Mouse (Mus musculus) testis, postnatal 10 days (tissue): ENCODE results near the gene Hibadh.

Experiments used
- DNase-seq: peaks from one replicate; pipeline ENCODE4 v3.0.0; 2021; ENCODE audit warnings: low spot score

Gene Hibadh

DNA sequence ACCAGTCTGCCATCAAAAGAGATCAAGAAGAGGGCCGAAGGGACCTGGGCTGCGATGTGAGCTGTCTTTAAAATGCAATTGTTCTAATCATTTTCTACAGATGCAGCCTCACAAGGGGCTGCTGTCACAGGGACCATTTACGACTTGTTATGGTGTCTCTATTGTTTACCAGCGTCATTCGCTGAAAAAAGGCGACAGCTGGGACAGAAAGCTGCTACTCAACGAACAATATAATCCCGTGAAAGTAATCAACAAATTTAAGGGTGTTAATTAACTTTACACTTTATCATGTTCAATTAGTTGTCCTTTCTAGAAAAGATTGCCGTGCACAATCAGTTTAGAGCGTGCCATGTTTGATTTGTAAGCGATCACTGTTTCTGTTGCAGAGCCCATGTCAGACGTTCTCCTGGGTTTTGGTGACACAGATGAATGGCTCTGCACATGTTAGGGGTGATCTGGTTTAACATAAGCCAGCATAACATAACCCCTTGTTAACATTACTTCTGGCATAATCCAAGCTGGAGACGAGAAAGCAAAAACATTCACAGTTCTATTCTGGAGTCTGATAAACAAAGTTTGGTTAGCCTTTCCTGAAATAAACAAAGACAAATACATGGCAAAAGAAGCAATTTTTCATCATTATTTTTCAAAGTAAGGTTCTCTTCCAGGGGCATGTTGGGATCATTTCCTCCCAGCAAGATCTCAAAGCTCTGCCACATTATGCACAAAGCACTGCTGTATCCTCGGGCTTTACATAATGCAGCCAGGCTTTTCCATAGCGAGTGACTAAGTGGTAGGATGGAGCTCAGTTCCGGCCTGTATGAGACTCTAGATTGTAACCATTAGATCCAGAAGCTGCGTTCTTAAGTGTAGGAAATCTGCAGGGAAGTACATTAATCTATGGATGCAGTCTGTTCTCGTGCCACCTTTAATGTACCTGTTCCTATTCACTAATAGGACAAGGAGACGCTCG, 72.6 kb downstream of the Hibadh start:
- no peak for DNase-seq

DNA sequence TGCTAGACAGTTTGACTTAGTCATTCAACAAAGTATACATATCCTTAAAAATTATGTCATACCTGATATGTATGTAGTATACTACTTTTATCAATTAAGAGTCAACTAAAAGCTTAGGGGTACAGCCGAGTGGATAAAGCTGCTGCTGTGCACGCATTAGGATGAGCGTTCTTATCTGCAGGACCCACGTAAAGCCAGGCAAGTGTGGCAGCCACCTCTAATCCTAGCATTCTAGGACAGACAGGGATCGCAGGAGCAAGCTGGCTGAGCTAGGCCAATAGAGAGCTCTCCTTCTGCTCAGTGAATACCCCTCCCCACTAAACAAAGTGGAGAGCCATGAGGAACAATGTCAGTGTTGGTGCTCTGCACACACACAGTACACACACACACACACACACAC, 75.0 kb downstream of the Hibadh start:
- DNase-seq = no peak

DNA sequence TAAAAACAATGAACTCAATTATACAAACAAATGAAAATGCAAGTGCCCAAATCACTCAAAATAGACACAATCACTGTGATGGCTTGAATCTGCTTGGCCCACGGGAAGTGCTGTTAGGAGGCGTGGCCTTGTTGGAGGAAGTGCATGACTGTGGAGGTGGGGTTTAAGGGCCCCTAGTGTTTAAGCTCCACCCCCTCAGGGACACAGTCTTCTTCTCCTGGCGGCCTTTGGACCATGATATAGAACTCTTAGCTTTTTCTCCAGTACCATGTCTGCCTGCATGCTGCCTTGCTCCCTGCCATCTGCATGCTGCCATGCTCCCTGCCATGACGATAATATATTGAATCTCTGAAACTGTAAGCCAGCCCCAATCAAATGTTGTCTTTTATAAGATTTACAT, 77.2 kb downstream of the Hibadh start:
- no peak for DNase-seq

DNA sequence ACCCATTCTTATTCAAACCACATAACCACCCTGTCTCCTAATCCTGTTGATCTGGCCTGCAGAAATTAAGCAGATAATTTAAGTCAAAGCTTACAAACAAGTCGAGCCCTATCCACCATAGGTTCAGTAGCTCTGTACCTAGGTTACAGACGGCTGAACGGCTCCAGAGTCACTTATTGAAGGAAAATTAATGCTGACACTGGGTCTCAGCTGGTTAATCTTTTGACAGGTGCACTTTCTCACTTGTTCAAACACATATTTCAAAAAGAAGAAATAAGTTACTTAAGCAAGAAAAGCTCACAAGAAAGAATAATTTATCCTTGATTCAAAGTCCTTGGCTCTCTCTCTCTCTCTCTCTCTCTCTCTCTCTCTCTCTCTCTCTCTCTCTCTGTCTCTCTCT, 81.1 kb downstream of the Hibadh start:
- DNase-seq = no peak

DNA sequence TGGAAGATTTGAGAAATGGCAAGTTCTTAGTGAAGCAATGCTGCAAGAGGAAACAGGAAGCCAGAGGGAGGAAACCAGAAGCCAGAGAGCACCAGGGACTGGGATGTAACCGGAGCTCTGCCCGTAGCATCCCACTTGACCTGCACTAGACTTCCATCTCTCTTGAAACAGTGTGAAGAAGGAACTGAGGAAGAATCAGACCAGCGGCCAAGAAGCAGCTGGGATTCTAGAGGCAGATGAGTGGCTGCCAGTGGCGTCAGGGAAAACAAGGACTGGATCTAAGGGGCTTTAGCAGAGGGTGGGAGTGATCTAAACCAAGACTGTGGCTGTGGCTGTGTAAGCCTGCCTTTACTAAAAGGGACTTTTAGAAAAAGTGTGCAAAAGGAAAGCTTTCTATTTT, 95.8 kb downstream of the Hibadh start:
- no peak for DNase-seq

DNA sequence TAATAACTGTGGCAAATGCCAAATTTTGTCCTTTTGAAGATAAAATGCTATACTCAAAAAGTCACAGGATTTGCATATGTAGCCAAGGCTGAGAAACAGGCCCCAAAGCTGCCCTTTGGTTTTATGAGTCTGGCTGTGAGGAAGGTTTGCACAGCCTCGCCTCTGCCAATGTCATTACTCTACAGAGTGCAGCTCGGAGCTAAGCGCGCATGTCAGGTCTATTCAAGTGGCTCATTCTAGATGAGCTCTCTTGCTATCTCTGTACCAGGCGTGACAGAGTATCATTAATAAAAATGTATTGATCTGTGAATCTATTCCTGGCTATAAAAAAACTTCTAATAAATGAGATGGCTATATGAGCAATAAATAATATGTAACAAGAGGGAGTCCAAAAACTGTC, 97.7 kb downstream of the Hibadh start:
- DNase-seq = no peak

DNA sequence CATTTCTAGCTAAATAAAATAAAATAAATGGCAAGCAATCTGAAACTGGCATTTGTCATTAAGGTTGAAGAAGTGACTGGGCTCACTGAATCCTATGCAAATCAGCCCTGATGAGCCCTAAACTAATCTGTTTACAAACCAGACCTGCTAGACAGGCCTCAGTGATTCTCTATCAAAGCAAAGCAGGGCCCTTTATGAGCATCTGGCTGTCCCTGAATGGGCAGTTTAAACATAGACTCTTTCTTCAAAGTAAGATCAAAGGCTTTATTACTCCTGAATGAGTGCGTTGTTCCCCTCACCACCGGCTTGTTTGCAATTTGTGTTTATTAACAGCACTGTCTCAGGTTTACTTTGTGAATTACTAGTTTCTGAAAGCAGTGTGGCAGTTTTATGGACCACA, 100.3 kb downstream of the Hibadh start:
- no peak for DNase-seq

DNA sequence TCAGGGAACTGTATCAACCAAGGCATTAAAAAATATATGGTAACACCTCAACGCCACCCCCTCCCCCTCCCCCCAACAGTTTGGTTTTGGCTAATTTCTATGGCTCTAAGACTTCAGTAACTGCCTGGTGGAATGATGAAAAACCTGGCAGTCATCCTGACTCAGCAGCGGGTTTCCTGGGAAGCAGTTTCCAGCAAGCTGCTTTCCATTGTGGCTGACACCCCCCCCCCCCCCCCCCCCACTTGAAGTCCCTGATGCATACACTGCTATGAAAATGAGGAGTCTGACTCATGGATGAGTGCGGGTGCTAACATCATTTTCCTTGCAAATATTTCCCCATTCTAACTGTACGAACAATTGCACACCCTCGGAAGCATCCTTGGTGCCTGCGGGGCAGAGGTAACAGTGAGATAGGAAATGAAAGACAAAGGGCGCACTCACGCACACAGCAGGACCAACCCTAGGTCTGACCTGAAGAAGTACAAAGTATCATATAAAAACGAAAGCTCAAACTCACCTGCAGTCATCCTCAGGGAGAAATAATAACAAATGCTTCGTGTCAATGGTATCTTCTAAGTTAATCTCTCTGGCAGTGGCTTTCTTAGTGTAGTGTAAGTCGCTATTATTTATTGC, 105.0 kb downstream of the Hibadh start:
- no peak for DNase-seq

DNA sequence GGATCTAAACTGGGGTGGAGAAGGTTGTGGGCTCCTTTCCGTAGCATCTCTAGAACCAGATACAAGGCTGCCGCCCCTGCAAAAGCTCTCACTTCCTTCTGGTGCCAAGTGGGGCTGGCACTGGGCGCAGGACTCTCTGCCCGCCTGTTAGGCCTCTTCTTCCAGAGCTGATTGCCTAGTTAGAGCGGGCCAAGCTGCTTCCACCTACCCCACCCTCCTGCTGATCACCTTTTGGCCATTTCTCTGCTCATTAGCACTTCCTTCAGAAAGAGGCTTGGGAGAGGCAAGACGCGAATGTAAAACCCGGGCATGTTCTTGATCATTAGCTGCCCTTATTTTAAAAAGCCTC, 108.1 kb downstream of the Hibadh start:
- no peak for DNase-seq

DNA sequence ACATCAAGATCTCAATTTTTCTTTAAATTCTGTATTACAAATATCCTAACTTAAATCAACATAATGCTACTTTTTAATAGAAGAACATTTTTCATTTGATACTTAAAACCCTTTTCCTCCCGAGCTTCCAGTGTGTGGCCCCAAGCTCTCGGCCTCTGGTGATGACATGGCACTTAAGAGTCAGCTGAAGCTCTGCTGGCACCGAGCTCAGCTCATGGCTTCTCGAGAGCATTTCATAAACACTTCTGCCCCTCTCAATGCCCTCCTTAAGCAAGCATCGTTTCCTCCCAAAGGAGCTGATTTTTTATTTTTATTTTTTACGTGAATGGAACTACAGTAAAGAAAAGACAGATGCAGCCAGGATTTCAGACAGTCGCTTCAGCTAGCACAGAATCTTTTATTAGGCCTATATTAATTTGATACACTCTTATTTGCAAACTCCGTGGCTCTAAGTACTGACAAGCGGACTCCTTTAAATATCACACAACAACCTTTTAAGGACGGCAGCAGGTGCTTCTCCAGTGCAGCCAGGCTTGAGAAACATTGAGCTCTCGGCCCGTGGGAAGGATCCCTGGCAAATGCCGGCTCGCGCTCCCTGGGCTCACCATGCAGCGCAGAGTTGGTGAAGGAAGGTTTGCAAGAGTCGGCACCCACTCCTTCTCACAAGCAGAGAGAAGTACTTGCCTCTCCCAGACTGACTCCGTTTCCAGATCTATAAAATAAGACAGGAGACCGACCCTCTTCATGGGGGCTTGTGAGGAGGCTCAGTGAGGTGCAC, 108.6 kb downstream of the Hibadh start:
- no peak for DNase-seq

DNA sequence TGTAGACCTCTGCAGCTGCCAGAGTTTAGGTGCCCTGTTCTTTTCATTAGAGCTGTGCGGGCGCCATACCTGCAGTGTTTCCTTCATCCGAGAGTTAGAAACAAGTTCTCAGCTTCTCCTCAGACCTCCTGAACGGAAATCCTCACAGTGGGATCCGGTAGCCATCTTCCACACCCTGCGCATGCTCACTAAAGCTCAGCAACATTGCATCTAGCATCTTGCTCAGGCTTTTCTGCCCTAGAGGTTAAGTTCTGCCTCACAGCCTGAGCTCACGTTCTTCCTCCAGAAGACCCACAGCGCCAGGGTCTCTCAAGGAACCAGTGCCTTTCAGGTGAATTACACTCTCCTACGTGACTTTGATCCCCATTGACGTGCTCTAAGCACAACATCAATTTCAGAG, 109.3 kb downstream of the Hibadh start:
- no peak for DNase-seq

DNA sequence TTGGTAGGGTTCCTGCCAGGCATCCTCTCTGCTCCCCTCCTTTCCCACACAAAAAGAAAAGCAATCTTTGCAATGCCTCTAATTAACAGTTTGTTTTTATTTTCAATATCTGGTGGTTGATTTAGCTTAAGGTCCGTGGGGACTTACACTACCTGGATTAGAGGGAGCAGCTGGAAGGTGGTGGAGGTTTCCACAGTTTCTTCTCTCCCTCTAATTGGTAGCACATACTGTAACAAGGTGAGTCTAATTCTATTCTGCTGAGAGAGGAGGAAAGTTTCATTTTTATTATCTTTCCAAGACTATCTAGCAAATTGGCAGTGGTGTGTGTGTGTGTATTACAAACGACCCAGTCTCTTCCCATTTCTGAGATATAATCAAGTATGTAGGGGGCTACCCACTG, 116.0 kb downstream of the Hibadh start:
- no peak for DNase-seq

DNA sequence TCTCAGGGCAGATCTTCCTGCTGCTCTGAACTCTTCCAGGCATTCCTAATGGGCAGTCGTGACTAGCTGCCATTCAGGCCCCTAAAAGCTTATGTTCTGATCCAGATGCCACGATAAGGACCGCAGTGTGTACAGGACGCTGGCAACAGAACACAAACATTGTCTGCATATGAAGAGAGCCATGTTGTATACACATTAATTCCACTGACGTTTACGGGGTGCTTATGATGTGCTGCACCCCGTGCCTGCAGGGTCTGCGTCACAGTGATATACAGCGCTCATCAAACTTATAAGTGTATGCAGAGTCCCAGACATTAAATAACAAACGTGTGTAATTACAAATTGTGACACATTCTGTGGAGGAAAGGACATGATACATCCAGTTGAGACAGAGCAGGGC, 121.5 kb downstream of the Hibadh start:
- DNase-seq = no peak

DNA sequence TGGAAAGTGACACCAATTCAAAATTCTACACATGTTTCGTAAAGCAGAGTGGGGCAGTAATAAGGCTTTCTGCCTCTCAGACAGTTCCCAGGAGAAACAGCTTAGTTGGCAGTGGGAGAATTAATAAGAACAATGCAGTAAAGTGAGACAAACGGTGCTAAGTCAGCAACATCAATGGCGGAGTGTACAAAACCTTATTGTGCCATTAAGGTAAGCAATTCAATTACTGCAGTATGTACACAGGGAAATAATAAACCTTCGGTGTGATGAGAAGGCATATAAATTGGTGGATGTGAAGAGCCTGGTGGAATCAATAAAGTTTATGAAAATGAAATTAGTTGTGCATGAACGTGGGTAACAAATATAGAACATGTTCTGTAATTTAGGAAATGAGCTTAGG, 122.9 kb downstream of the Hibadh start:
- DNase-seq = no peak

DNA sequence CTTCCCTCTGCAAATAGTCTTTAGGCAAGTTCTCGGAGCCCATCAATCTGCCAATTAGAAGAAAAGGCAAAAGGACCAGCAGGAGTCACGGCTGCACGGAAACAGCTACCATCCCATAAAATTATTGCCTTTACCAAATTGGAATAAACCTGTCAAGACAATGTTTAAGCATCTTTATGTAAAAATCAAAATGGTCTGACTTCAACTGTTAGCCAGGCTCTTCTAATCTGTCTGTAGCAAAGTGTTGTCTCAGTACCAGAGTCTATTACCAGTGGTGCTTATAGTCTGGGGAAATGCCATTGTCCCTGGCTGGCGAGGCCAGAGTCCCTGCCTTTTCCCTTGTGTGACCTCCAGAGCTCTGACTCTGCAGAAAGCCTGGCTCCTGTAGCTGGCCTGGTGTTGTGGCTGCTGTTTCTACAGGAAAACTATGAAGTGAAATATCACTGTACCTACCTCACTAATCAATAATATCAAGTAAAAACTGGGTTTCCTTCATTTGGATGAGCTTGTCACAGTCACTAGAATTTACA, 126.2 kb downstream of the Hibadh start:
- DNase-seq = no peak

DNA sequence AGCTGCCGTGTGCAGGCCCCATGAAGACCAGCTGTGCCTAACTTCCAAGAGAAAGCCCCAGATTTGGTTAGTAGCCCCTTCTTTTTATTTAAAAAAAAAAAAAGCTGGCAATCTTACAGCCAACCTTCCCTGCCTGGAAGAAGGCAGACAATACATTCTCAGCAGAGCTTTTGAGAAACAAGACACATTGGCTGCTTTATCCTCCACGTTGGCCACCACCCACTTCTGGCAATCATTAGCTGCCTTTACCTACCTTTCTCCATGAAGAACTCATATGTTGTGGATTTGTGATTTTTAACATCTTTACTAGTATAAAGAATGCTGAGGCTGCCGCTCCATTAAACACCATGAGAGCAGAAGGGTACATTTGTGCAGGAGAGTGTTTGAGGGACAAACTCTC, 131.4 kb downstream of the Hibadh start:
- DNase-seq = no peak

DNA sequence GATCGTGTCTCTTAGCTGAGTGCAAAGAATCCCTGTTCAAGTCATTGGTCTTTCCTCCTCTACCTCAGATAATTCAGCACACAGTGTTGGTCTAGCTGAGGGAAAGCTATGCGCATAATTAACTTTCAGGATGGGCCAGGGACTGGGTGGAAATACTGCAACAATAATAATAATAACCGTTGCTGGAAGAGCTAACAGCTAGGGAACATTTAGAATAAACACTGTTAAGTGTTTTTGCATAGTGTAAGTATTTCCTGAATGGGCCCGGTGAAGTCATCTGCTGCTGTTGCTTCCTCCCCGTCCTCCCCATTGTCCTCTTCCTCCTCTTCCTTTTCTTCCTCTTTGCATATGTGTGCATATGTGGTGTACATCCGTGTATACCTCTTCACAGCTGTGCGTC, 132.2 kb downstream of the Hibadh start:
- no peak for DNase-seq

DNA sequence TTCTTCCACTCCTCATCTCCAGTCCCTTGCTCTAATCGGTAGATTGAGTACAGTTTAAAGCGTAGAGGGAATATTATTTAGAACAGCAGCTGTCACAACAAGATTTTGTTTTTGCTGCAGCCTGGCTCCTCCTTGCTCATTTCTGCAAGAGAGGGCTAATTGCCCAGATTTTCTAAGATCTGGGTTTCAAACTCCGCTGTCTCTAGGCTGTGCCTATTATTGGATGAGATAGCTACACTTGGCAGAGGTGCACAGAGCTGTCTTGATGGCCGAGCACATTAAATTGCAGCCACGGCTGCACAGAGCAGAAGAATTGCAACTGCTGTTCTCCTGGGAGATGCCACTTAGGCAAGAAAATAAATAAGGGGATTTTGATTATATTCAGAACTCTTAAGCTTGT, 133.0 kb downstream of the Hibadh start:
- DNase-seq = no peak

DNA sequence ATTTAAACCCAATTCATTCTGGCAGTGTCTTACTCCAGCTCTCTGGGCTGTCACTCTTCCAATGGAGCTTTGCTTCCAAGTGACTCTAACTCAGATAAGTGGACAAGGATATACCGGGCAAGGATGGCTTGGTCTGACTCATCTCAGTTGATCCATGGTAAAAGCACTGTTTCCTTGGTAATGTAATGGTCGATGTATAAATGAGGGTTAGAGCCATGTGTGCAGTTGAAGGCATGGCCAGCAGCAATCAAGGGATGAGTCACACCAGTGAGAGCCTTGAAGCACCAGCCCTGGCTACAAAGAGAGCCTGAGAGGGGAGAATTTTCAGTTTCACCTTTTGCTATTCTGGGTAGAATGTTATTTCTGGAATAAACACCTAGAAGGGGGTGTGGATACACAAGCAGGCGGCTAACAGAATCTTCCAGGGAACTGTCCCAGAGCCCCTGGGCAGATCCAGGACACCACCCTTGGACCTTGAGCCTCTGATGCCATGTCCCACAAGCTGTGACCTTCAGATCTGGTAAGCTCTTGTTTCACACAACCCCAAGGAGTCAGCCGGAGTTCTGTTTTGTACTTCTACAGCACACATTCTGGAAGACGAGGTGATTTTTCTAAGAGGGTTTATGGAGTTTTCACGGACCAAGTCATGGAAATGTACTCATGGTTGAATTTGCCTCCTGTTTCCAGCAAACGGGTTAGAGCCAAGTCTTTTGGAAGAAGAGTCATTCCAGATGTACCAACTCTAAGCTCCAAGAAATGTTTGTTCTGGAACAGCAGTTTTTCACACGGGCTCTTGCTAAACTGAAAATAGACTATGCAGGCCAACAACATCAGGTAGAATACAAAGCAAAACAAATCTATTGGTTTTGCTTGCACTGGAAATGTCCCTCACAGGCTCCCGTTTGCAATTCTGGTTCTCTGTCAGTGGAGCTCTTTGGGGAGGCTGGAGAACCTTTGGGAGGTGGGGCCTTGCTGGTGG, 134.1 kb downstream of the Hibadh start:
- no peak for DNase-seq

DNA sequence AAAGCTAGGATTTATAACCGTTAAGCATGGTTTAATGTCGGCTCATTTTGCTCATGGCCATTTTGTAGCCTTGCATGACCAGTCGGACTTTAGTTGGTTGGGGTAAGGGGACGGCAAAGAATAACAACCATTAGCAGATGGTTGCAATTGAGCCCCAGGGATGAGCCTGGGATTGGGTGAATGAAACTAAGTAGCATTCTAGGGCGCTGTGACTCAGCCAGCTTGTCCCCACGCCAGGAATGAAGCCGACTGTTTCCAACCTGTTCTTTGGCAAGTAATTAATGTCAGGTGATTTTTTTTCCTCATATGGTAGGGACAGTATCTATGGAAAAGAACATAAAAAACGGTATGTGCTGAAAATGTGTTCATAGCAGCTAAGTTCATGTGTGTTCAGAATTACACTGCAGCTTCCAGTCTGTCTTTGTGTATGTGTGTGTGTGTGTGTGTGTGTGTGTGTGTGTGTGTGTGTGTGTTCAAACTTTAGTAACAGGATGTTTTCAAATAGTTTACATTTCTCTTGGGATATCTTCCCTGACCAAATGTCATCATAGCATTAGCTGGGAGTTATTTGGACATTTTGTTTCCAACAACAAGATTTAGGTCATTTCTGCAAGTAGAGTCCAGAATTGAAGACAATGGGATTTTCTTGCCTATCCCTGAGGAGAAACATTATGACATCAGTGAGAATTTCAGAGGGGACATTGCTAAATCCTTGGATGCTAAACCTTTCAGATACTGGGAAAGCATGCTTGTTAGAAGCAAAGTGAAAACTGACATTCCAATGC, 135.3 kb downstream of the Hibadh start:
- peak; percentile 57 for DNase-seq

DNA sequence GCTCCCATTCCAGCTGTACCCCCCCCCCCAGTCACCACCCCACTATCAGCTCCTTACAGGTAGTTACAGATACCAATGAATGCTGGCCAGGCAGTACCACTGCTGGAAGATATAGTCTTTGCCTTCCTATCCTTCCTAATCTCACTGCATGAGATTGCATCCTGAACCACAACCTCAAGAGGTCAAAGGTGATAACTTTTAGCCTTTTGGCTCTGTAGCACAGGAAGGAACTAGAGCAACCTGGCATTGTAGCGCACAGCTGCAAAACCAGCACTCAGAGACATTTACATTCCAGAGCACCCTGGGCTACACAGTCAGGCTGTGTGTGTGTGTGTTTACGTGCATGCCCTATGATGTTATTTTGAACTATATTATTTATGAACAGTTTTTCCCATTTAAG, 137.2 kb downstream of the Hibadh start:
- no peak for DNase-seq
